Mouse (Mus musculus): ENCODE results near the gene Vps37c. TPM values are rescaled to one million over a fixed set of nuclear protein-coding genes. Genes with fewer than 3 reads are reported as not detected.

Gene Vps37c
- total and polyA plus RNA-seq, 2 experiments from 2014 or later: 27.2 to 30.7 TPM

DNA sequence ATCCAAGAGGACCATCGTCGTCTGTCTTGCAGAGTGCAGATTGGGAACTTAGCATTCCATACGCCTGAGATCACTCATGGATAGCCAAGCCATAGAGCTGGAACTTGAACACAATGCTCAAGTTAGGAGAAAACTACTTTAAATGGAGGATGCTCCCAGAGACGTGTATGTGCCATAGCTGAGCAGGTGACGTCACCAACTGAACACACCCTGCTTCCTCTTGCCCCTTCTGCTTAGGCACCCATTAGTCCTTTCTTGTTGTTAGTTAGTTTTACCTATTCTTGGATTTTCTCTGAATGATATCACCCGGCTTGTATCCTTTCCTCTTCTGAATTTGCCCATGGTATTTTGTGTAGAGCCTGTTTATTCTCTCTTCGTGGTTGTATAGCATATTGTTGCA is 58.6 kb downstream of the Vps37c start:
- Histone ChIP-seq H3K4me2 (ENCODE audit: low read depth, low read length) (no peak overlapping the region), H3K27ac (no peak overlapping the region), H3K4me1 (ENCODE audit: insufficient read depth, low read length) (no peaks in the 10 kb centered on the region), H3K9me3 (ENCODE audit: low read length) (no peaks in the 10 kb centered on the region), H3K4me3 (ENCODE audit: low read length) (no peak overlapping the region), H3K27me3 (ENCODE audit: insufficient read depth, low read length) (no peaks in the 10 kb centered on the region), H3K9ac (replicated peaks; ENCODE audit: low read length) (no peak overlapping the region), H3K36me3 (ENCODE audit: insufficient read depth, low read length) (no peaks in the 10 kb centered on the region)
- ATAC-seq: no peak
- no peak for DNase-seq (ENCODE audit: low spot score)
- TF ChIP-seq CTCF (IDR thresholded peaks at IDR 0.05; ENCODE audit: low read depth): no peak
- WGBS: 87% methylated on average over 7 of the region's 7 CpGs

DNA sequence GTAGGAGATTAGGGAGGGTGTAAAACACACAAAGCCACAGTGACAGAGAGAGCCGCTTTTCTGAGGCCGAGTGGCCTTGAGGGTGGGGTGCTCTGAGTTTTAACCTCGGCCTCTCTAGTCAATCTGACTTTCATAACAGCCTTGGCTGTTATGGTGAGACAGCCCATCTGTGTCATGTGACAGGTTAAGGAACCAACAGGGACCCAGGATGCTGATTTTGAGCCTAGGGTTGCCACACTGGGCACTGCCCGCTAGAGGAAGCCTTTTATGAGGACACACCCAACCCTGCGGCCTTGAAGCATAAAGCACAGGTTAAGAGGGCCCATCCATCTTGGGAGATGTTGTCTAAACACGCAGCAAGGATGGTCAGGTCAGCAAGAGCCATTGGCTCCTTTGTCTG is 59.2 kb downstream of the Vps37c start:
- no peaks in the 10 kb centered on the region for H3K9me3 ChIP-seq (ENCODE audit: low read length)
- no peak for TF ChIP-seq CTCF (IDR thresholded peaks at IDR 0.05; ENCODE audit: low read depth)
- no peak for ATAC-seq
- H3K9ac ChIP-seq (replicated peaks; ENCODE audit: low read length): no peak overlapping the region
- WGBS: 87% methylated on average over 6 of the region's 6 CpGs
- no peak overlapping the region for H3K4me3 ChIP-seq (ENCODE audit: low read length)
- H3K27ac ChIP-seq: no peak overlapping the region
- H3K4me2 ChIP-seq (ENCODE audit: low read depth, low read length): no peak overlapping the region
- no peak for DNase-seq (ENCODE audit: low spot score)
- no peaks in the 10 kb centered on the region for H3K27me3 ChIP-seq (ENCODE audit: insufficient read depth, low read length)
- H3K36me3 ChIP-seq (ENCODE audit: insufficient read depth, low read length): no peaks in the 10 kb centered on the region
- no peaks in the 10 kb centered on the region for H3K4me1 ChIP-seq (ENCODE audit: insufficient read depth, low read length)

DNA sequence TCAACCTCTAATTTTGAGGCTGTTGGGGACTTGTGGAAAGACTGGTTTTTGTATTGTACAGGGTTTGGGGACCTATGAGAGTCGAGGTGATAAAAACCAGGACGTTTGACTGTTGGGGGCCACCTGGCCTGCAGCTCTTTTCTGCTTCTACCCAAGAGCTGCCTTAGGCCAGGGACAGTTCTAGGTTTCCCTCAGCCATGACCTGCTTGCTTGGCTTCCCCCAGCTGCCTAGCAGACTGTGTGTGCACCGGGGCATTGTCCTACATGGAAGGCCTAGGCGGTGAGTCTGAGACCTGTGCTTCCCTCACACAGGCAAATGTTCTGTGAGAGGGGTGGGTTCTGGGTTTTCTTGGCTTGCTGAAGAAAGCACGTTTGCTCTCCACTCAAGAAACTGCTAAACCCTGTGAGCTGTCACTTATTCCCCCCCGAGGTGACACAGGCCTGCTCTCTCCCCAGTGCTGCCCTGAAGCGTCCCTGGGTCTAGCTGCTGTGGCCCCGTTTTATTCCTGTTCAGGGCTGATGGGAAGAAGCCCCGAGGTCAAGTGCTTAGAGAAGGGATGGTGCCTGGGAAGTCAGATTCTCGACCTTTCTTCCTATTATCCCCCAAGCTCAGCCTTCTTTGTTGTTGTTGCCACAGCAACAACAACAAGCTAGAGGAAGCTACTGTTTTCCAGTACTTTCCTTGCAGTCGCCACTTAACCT is 60.0 kb downstream of the Vps37c start:
- Histone ChIP-seq H3K4me2 (ENCODE audit: low read depth, low read length) (no peak overlapping the region), H3K36me3 (ENCODE audit: insufficient read depth, low read length) (no peaks in the 10 kb centered on the region), H3K27me3 (ENCODE audit: insufficient read depth, low read length) (no peaks in the 10 kb centered on the region), H3K9ac (replicated peaks; ENCODE audit: low read length) (no peak overlapping the region), H3K4me3 (ENCODE audit: low read length) (no peak overlapping the region), H3K4me1 (ENCODE audit: insufficient read depth, low read length) (no peaks in the 10 kb centered on the region), H3K9me3 (ENCODE audit: low read length) (no peaks in the 10 kb centered on the region), H3K27ac (no peak overlapping the region)
- 47% methylated on average over 11 of the region's 11 CpGs for WGBS
- TF ChIP-seq CTCF (IDR thresholded peaks at IDR 0.05; ENCODE audit: low read depth): no peak
- ATAC-seq (peak; percentile 24; the same call in 1 of the 2 replicates), DNase-seq (ENCODE audit: low spot score) (no peak)

DNA sequence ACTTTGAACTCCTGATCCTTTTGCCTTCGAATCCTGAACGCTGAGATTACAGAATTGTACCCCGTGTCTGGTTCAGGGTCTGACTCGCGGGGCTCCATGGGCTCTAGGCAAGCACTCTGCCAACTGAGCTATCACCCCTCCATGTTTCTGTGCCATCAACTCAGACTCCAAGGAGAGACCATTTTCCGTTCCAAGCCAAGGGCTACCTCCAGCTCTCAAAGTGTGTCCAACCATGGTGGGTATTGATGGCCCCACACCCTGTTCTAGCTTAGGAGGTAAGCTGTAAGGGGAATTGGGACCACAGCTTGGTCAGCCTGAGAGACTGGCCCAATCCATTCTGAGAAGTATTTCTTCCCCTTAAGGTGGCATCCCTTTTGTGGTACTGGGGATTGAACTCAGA is 60.8 kb downstream of the Vps37c start:
- H3K4me1 ChIP-seq (ENCODE audit: insufficient read depth, low read length): no peaks in the 10 kb centered on the region
- no peak overlapping the region for H3K4me2 ChIP-seq (ENCODE audit: low read depth, low read length)
- H3K9ac ChIP-seq (replicated peaks; ENCODE audit: low read length): no peak overlapping the region
- H3K4me3 ChIP-seq (ENCODE audit: low read length): no peak overlapping the region
- no peak for DNase-seq (ENCODE audit: low spot score)
- H3K27me3 ChIP-seq (ENCODE audit: insufficient read depth, low read length): no peaks in the 10 kb centered on the region
- 88% methylated on average over 6 of the region's 6 CpGs for WGBS
- no peaks in the 10 kb centered on the region for H3K9me3 ChIP-seq (ENCODE audit: low read length)
- ATAC-seq: no peak
- TF ChIP-seq CTCF (IDR thresholded peaks at IDR 0.05; ENCODE audit: low read depth): no peak
- no peaks in the 10 kb centered on the region for H3K36me3 ChIP-seq (ENCODE audit: insufficient read depth, low read length)
- no peak overlapping the region for H3K27ac ChIP-seq

DNA sequence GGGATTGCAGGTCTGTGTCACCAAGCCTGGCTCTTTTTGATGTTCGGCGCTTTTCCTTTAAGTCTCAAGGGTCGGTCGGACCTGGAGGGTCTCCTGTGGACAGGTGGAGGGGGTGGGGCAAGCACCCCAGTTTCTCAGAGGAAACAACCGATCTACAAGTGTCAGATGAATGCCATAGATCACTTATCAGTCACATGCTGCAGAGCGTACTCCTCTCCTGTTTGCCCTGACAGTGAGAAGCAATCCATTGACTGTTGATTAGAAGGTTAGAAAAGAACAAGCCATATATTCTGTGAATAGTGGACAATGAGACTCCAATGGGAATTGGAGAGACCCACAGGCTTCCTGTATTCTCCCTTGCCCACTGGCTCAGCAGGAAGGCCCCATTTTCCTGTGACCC is 61.6 kb downstream of the Vps37c start:
- ATAC-seq: no peak
- no peaks in the 10 kb centered on the region for H3K4me1 ChIP-seq (ENCODE audit: insufficient read depth, low read length)

DNA sequence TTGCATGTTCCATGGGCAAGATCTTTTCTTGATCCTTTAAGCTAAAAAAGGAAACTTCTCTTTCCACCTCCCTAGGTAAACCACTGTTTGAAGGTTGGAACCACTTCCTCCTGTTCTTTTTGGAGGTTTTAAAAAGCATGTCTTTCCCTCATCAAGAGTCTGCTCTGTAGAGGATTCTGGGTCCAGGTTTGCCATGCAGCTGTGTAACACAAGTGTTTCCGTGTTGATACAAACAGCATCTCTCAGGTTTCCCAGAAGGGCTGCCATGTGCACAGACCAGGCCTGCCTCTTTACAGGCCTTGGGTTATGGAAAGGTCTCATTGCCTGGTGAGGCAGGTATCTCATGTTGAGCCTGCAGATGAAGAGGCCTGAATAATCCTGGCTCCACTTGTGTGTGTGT is 63.1 kb downstream of the Vps37c start:
- no peak overlapping the region for H3K27ac ChIP-seq
- H3K27me3 ChIP-seq (ENCODE audit: insufficient read depth, low read length): no peaks in the 10 kb centered on the region
- no peak overlapping the region for H3K4me3 ChIP-seq (ENCODE audit: low read length)
- WGBS: 95% methylated on average over 1 of the region's 1 CpGs
- ATAC-seq (no peak), DNase-seq (ENCODE audit: low spot score) (no peak)
- H3K36me3 ChIP-seq (ENCODE audit: insufficient read depth, low read length): no peaks in the 10 kb centered on the region
- H3K9ac ChIP-seq (replicated peaks; ENCODE audit: low read length): no peak overlapping the region
- no peaks in the 10 kb centered on the region for H3K9me3 ChIP-seq (ENCODE audit: low read length)
- no peaks in the 10 kb centered on the region for H3K4me1 ChIP-seq (ENCODE audit: insufficient read depth, low read length)
- no peak for TF ChIP-seq CTCF (IDR thresholded peaks at IDR 0.05; ENCODE audit: low read depth)
- H3K4me2 ChIP-seq (ENCODE audit: low read depth, low read length): no peak overlapping the region

More for the DNA sequence above, 61.6 kb downstream of the Vps37c start:
- H3K9me3 ChIP-seq (ENCODE audit: low read length): no peaks in the 10 kb centered on the region
- no peaks in the 10 kb centered on the region for H3K27me3 ChIP-seq (ENCODE audit: insufficient read depth, low read length)
- H3K36me3 ChIP-seq (ENCODE audit: insufficient read depth, low read length): no peaks in the 10 kb centered on the region
- no peak overlapping the region for H3K4me3 ChIP-seq (ENCODE audit: low read length)
- H3K4me2 ChIP-seq (ENCODE audit: low read depth, low read length): no peak overlapping the region
- no peak for DNase-seq (ENCODE audit: low spot score)
- WGBS: 87% methylated on average over 6 of the region's 6 CpGs
- no peak overlapping the region for H3K9ac ChIP-seq (replicated peaks; ENCODE audit: low read length)
- no peak for TF ChIP-seq CTCF (IDR thresholded peaks at IDR 0.05; ENCODE audit: low read depth)
- H3K27ac ChIP-seq: no peak overlapping the region

DNA sequence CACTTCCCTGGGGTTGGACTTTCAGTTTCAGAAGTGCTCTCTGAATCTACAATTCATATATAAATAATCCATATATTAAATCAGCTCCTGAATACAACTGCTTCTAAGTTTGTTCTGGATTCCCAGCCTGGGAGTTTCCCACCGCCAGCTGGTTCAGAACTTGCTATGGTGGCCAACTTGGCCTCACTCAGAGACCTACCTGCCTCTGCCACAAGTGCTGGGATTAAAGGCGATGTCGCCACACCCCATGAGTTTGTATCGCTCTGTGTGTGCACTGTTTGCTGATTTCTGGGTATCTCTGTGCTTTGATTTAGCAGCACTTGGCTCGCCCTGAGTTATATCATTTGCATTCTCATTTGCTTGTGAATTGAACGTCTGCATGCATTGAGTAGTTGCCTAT is 63.6 kb downstream of the Vps37c start:
- 83% methylated on average over 6 of the region's 6 CpGs for WGBS
- no peak for TF ChIP-seq CTCF (IDR thresholded peaks at IDR 0.05; ENCODE audit: low read depth)

More for the DNA sequence above, 63.6 kb downstream of the Vps37c start:
- no peak for ATAC-seq
- Histone ChIP-seq H3K4me1 (ENCODE audit: insufficient read depth, low read length) (no peaks in the 10 kb centered on the region), H3K9me3 (ENCODE audit: low read length) (no peaks in the 10 kb centered on the region), H3K4me2 (ENCODE audit: low read depth, low read length) (no peak overlapping the region), H3K27me3 (ENCODE audit: insufficient read depth, low read length) (no peaks in the 10 kb centered on the region), H3K4me3 (ENCODE audit: low read length) (no peak overlapping the region), H3K27ac (no peak overlapping the region), H3K36me3 (ENCODE audit: insufficient read depth, low read length) (no peaks in the 10 kb centered on the region), H3K9ac (replicated peaks; ENCODE audit: low read length) (no peak overlapping the region)
- no peak for DNase-seq (ENCODE audit: low spot score)
